Comparison of ENCODE assay signal across 8 mouse cellular contexts in genomic region chr9:21149654-21150419, GRCm38 (mm10). TPM values are rescaled to one million over a fixed set of nuclear protein-coding genes. Genes with fewer than 3 reads are reported as not detected.
DNase-seq lines count a peak whose midpoint lies in the region; ATAC-seq lines count a peak whose summit lies in the region.

Cdc37 (minus strand) TSS chr9:21149982.

- peaks cover 37% of the 10 kb centered on the region for H3K4me1 ChIP-seq in hindbrain, embryonic 16.5 days (ENCODE audit: control insufficient read depth, insufficient read depth, low read depth, low read length)

- peak within 1 kb of the TSS; percentile 80 for H3K27ac ChIP-seq in hindbrain, embryonic 16.5 days (ENCODE audit: low read depth, low read length)
- peak within 1 kb of the TSS; percentile 59 for H3K27ac ChIP-seq in macrophage

- H3K4me3 ChIP-seq in hindbrain, embryonic 16.5 days (ENCODE audit: low read length), result peak within 1 kb of the TSS; percentile 92
- peak within 1 kb of the TSS; percentile 94 for H3K4me3 ChIP-seq in macrophage (ENCODE audit: inconsistent target)

- DNase-seq in T-cell, adult 2 months (ENCODE audit: low spot score), result peak; percentile 88
- peak; percentile 92 to 94 for DNase-seq in cerebellum, postnatal 36 days
- peak; percentile 93 for DNase-seq in gastrocnemius, adult 18-20 months (ENCODE audit: low spot score)
- DNase-seq in left cerebral cortex, adult 18-20 months (ENCODE audit: low spot score in 2 of 2), result peak; percentile 90 to 93
- DNase-seq in right cerebral cortex, adult 18-20 months, result peak; percentile 95
- DNase-seq in urinary bladder, postnatal 10 days (ENCODE audit: low spot score), result peak; percentile 68

- 3% methylated on average over 56 of the region's 56 CpGs for WGBS in hindbrain, embryonic 16.5 days
- 5% methylated on average over 54 of the region's 56 CpGs for WGBS in macrophage (ENCODE audit: missing documents)

- peaks cover 49% of the 10 kb centered on the region for H3K79me2 ChIP-seq in macrophage (ENCODE audit: inconsistent target)

- no peaks in the 10 kb centered on the region for H3K9me3 ChIP-seq in hindbrain, embryonic 16.5 days (ENCODE audit: control insufficient read depth, low read length)

- peaks cover 3% of the 10 kb centered on the region; the same call in 1 of the 2 replicates for H3K27me3 ChIP-seq in hindbrain, embryonic 16.5 days (replicated peaks; ENCODE audit: control insufficient read depth, insufficient read depth, low read length)

- peak; percentile 97 for ATAC-seq in hindbrain, embryonic 16.5 days

- H3K9ac ChIP-seq in hindbrain, embryonic 16.5 days (ENCODE audit: low read depth, low read length), result peak within 1 kb of the TSS; percentile 91

- no peaks in the 10 kb centered on the region for H3K36me3 ChIP-seq in hindbrain, embryonic 16.5 days (ENCODE audit: control insufficient read depth, insufficient read depth, low read length)
- H3K36me3 ChIP-seq in macrophage (ENCODE audit: inconsistent target), result 0 out of 2 replicates have a peak, but pooled peaks cover 3% of the 10 kb centered on the region

- peak within 1 kb of the TSS; percentile 99 for H3K4me2 ChIP-seq in hindbrain, embryonic 16.5 days (ENCODE audit: low read length)

RNA-seq across cellular contexts. Expression of gene Cdc37, which starts in this region (rescaled TPM):
- total RNA-seq in gastrocnemius, adult 18-20 months (2021), result 100 to 1,000 TPM; 128 to 140 TPM
- 204 and 211 TPM in 2 replicates for polyA plus RNA-seq in hindbrain, embryonic 16.5 days (2015; fragmentation: Nextera tagmentation; extraction: Ambion mirVana)
- 100 to 1,000 TPM; 153 to 154 TPM for total RNA-seq in left cerebral cortex, adult 18-20 months (2021)
- 10 to 100 TPM; 40.1 to 93.8 (median 70.7) TPM for total RNA-seq in macrophage (2018; cell fraction: chromatin; rRNA removed)
- 100 to 1,000 TPM; 123 to 178 (median 150) TPM for total RNA-seq in macrophage (2018; cell fraction: cytosol; rRNA removed)
- total RNA-seq in macrophage (2018; cell fraction: nucleus; rRNA removed), result 10 to 100 TPM; 45.9 to 97.7 (median 66.8) TPM
- 166 to 206 TPM (median 199 TPM) in 3 replicates for polyA plus RNA-seq in macrophage (2018)

Comparison
In these comparisons a context has a peak if more than half of its experiments do, and no peak if none do; other contexts are left out.
1. Peak in every context shown above with its lines: DNase-seq, ATAC-seq, H3K4me3 ChIP-seq and H3K27ac ChIP-seq.